Mouse (Mus musculus): ENCODE measurements around the gene Pmvk. TPM values are rescaled to one million over a fixed set of nuclear protein-coding genes. Genes with fewer than 3 reads are reported as not detected.

Gene Pmvk
- polyA plus RNA-seq, 1 experiment from 2014 or later: 27.7 TPM

GRCm38 (mm10) chr3:89416158-89416557 is 38.2 kb upstream of the Pmvk start:
- no peaks in the 10 kb centered on the region for H3K9me3 ChIP-seq (ENCODE audit: control insufficient read depth)
- H3K4me3 ChIP-seq (ENCODE audit: low read depth, low read length): no peak overlapping the region
- no peak for ATAC-seq
- H3K27ac ChIP-seq (ENCODE audit: low read depth, low read length): no peak overlapping the region
- H3K36me3 ChIP-seq (ENCODE audit: control insufficient read depth, insufficient read depth): peaks cover 21% of the 10 kb centered on the region
- TF ChIP-seq CTCF (IDR thresholded peaks at IDR 0.05; ENCODE audit: low read depth): no peak
- no peak overlapping the region for H3K9ac ChIP-seq (ENCODE audit: low read depth, low read length)
- 94% methylated on average over 8 of the region's 8 CpGs for WGBS
- H3K4me2 ChIP-seq (replicated peaks; ENCODE audit: low read depth): no peak overlapping the region
- peaks cover 5% of the 10 kb centered on the region for H3K4me1 ChIP-seq (replicated peaks; ENCODE audit: control insufficient read depth, insufficient read depth, low read length)
- no peaks in the 10 kb centered on the region for H3K27me3 ChIP-seq (replicated peaks; ENCODE audit: control insufficient read depth, insufficient read depth, low read length)

- ATAC-seq: no peak
- no peaks in the 10 kb centered on the region for H3K9me3 ChIP-seq (ENCODE audit: control insufficient read depth)
- H3K9ac ChIP-seq (ENCODE audit: low read depth, low read length): 0 out of 2 replicates have a peak overlapping the region, but pooled peaks have one; percentile 51
- 15% methylated on average over 2 of the region's 2 CpGs for WGBS
- H3K4me2 ChIP-seq (replicated peaks; ENCODE audit: low read depth): peak overlapping the region; percentile 81
- H3K36me3 ChIP-seq (ENCODE audit: control insufficient read depth, insufficient read depth): peaks cover 24% of the 10 kb centered on the region
- H3K27me3 ChIP-seq (replicated peaks; ENCODE audit: control insufficient read depth, insufficient read depth, low read length): no peaks in the 10 kb centered on the region
- TF ChIP-seq CTCF (IDR thresholded peaks at IDR 0.05; ENCODE audit: low read depth): no peak
- H3K27ac ChIP-seq (ENCODE audit: low read depth, low read length): peak overlapping the region; percentile 97; the same call in 1 of the 2 replicates
- H3K4me1 ChIP-seq (replicated peaks; ENCODE audit: control insufficient read depth, insufficient read depth, low read length): peaks cover 9% of the 10 kb centered on the region
- peak overlapping the region; percentile 76 for H3K4me3 ChIP-seq (ENCODE audit: low read depth, low read length)
Measured at GRCm38 (mm10) chr3:89417131-89417530, 37.2 kb upstream of the Pmvk start.

GRCm38 (mm10) chr3:89417840-89418169 is 36.5 kb upstream of the Pmvk start:
- 0% methylated on average over 20 of the region's 20 CpGs for WGBS
- no peaks in the 10 kb centered on the region for H3K9me3 ChIP-seq (ENCODE audit: control insufficient read depth)
- H3K9ac ChIP-seq (ENCODE audit: low read depth, low read length): peak overlapping the region; percentile 51
- peak overlapping the region; percentile 97 for H3K27ac ChIP-seq (ENCODE audit: low read depth, low read length)
- peak; percentile 1; the same call in 1 of the 2 replicates for ATAC-seq
- no peaks in the 10 kb centered on the region for H3K27me3 ChIP-seq (replicated peaks; ENCODE audit: control insufficient read depth, insufficient read depth, low read length)
- peaks cover 9% of the 10 kb centered on the region for H3K4me1 ChIP-seq (replicated peaks; ENCODE audit: control insufficient read depth, insufficient read depth, low read length)
- peak overlapping the region; percentile 81 for H3K4me2 ChIP-seq (replicated peaks; ENCODE audit: low read depth)
- no peak for TF ChIP-seq CTCF (IDR thresholded peaks at IDR 0.05; ENCODE audit: low read depth)
- H3K36me3 ChIP-seq (ENCODE audit: control insufficient read depth, insufficient read depth): peaks cover 28% of the 10 kb centered on the region
- peak overlapping the region; percentile 76 for H3K4me3 ChIP-seq (ENCODE audit: low read depth, low read length)

GRCm38 (mm10) chr3:89418170-89418860 is 36.0 kb upstream of the Pmvk start, which contains the start of the genes Cks1b and Shc1:
Cks1b (minus strand) TSS chr3:89418383.
Shc1 (plus strand) TSS chr3:89418443.
- H3K4me1 ChIP-seq (replicated peaks; ENCODE audit: control insufficient read depth, insufficient read depth, low read length): peaks cover 9% of the 10 kb centered on the region
- under 1% methylated on average over 39 of the region's 39 CpGs for WGBS
- H3K27me3 ChIP-seq (replicated peaks; ENCODE audit: control insufficient read depth, insufficient read depth, low read length): no peaks in the 10 kb centered on the region
- H3K9ac ChIP-seq (ENCODE audit: low read depth, low read length): peak within 1 kb of the TSS; percentile 83
- peak within 1 kb of the TSS; percentile 86 for H3K4me2 ChIP-seq (replicated peaks; ENCODE audit: low read depth)
- TF ChIP-seq CTCF (IDR thresholded peaks at IDR 0.05; ENCODE audit: low read depth): no peak
- H3K27ac ChIP-seq (ENCODE audit: low read depth, low read length): peak within 1 kb of the TSS; percentile 97
- H3K9me3 ChIP-seq (ENCODE audit: control insufficient read depth): no peaks in the 10 kb centered on the region
- peak; percentile 96 for ATAC-seq
- peaks cover 28% of the 10 kb centered on the region for H3K36me3 ChIP-seq (ENCODE audit: control insufficient read depth, insufficient read depth)
- peak within 1 kb of the TSS; percentile 76 for H3K4me3 ChIP-seq (ENCODE audit: low read depth, low read length)

DNA sequence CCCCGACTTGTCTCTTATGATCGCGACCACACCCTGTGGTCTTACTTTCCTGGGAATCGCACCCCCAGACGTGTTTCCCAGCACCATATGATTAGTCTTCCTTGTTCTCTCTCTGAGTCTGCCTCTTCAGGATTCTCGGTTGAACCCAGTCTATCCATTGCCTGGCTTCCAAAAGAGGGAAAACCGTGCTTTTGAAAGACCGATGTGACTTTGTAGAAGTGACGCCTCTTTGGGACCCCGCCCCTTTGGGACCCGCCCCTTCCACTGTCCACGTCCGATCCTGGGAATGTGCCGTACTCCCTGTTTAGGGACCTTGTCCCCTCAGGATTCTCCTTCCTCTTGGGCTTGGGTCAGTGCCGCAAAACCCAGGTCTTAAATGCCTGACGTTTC is 35.5 kb upstream of the Pmvk start:
- no peak for TF ChIP-seq CTCF (IDR thresholded peaks at IDR 0.05; ENCODE audit: low read depth)
- under 1% methylated on average over 16 of the region's 16 CpGs for WGBS

GRCm38 (mm10) chr3:89419571-89419970 is 34.8 kb upstream of the Pmvk start:
- TF ChIP-seq CTCF (IDR thresholded peaks at IDR 0.05; ENCODE audit: low read depth): no peak
- H3K36me3 ChIP-seq (ENCODE audit: control insufficient read depth, insufficient read depth): peaks cover 34% of the 10 kb centered on the region
- WGBS: under 1% methylated on average over 9 of the region's 9 CpGs
- H3K9me3 ChIP-seq (ENCODE audit: control insufficient read depth): no peaks in the 10 kb centered on the region
- no peaks in the 10 kb centered on the region for H3K27me3 ChIP-seq (replicated peaks; ENCODE audit: control insufficient read depth, insufficient read depth, low read length)
- peak overlapping the region; percentile 86 for H3K4me2 ChIP-seq (replicated peaks; ENCODE audit: low read depth)
- ATAC-seq: no peak
- H3K27ac ChIP-seq (ENCODE audit: low read depth, low read length): peak overlapping the region; percentile 97
- H3K4me3 ChIP-seq (ENCODE audit: low read depth, low read length): peak overlapping the region; percentile 76
- H3K4me1 ChIP-seq (replicated peaks; ENCODE audit: control insufficient read depth, insufficient read depth, low read length): peaks cover 9% of the 10 kb centered on the region
- peak overlapping the region; percentile 83 for H3K9ac ChIP-seq (ENCODE audit: low read depth, low read length)

More for the DNA sequence above, 35.5 kb upstream of the Pmvk start:
- H3K4me1 ChIP-seq (replicated peaks; ENCODE audit: control insufficient read depth, insufficient read depth, low read length): peaks cover 9% of the 10 kb centered on the region
- H3K27me3 ChIP-seq (replicated peaks; ENCODE audit: control insufficient read depth, insufficient read depth, low read length): no peaks in the 10 kb centered on the region
- ATAC-seq: peak; percentile 47
- peak overlapping the region; percentile 76 for H3K4me3 ChIP-seq (ENCODE audit: low read depth, low read length)
- peak overlapping the region; percentile 83 for H3K9ac ChIP-seq (ENCODE audit: low read depth, low read length)
- H3K4me2 ChIP-seq (replicated peaks; ENCODE audit: low read depth): peak overlapping the region; percentile 86
- H3K9me3 ChIP-seq (ENCODE audit: control insufficient read depth): no peaks in the 10 kb centered on the region
- H3K27ac ChIP-seq (ENCODE audit: low read depth, low read length): peak overlapping the region; percentile 97
- peaks cover 31% of the 10 kb centered on the region for H3K36me3 ChIP-seq (ENCODE audit: control insufficient read depth, insufficient read depth)

Data from intestine, postnatal 0 days (tissue).